12 mouse cellular contexts compared by ENCODE assay signal in the genomic region with DNA sequence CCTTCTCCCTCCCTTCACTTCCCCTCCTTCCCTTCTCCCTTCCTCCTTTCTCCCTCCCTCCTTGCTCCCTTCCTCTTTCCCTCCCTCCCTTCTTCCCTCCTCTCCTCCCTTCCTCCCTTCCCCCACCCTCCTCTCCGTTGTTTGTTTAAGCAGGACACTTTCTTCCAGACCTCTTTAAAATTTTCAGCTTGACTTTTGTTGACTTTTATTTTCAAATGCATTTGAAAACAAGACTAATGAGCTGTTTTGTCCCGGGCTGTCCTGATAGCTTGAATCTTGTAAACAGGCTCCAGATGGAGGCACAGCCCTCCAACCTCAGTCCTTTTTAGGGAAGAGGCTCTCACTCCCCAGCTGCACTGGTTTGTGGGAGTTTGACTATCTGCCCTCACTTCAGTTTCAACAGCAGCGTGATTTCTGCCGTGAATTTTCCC.
DNase-seq lines count a peak whose midpoint lies in the region; ATAC-seq and TF ChIP-seq lines count a peak whose summit lies in the region.
"Had no signal": no experiment of that assay in that cellular context is flagged by ENCODE, and none has a peak within 500 bp of the region (broad histone marks: within the 10 kb centered on the region; RNA-seq: fewer than 3 reads in every experiment).

No protein-coding gene starts in this region.

- H3K4me1 ChIP-seq in testis, adult 2 months (ENCODE audit: control insufficient read depth, insufficient read depth, low read length) = peaks cover 8% of the 10 kb centered on the region
- peaks cover 3% of the 10 kb centered on the region; the same call in 1 of the 2 replicates for H3K4me1 ChIP-seq in limb, embryonic 14.5 days (ENCODE audit: control insufficient read depth, insufficient read depth, low read length)
- no peaks in the 10 kb centered on the region for H3K4me1 ChIP-seq in forebrain, postnatal 0 days (ENCODE audit: insufficient read depth)
- H3K4me1 ChIP-seq in midbrain, embryonic 15.5 days = no peaks in the 10 kb centered on the region
- H3K4me1 ChIP-seq: forebrain, embryonic 13.5 days; hindbrain, embryonic 13.5 days had no signal

- H3K4me2 ChIP-seq in limb, embryonic 14.5 days (replicated peaks; ENCODE audit: low read depth, low read length, severe bottlenecking) = no peak overlapping the region
- no peak overlapping the region for H3K4me2 ChIP-seq in forebrain, postnatal 0 days (ENCODE audit: low read depth)
- no peak overlapping the region for H3K4me2 ChIP-seq in midbrain, embryonic 15.5 days
- H3K4me2 ChIP-seq: forebrain, embryonic 13.5 days; hindbrain, embryonic 13.5 days; liver, embryonic 12.5 days had no signal

- no peak overlapping the region for H3K9ac ChIP-seq in limb, embryonic 14.5 days (ENCODE audit: low read depth, low read length, severe bottlenecking)
- no peak overlapping the region for H3K9ac ChIP-seq in forebrain, postnatal 0 days
- no peak overlapping the region for H3K9ac ChIP-seq in midbrain, embryonic 15.5 days
- H3K9ac ChIP-seq: forebrain, embryonic 13.5 days; hindbrain, embryonic 13.5 days; liver, embryonic 12.5 days had no signal

- WGBS in limb, embryonic 14.5 days = 5% methylated on average over 4 of the region's 4 CpGs
- WGBS in forebrain, postnatal 0 days = 32% methylated on average over 4 of the region's 4 CpGs
- 37% methylated on average over 4 of the region's 4 CpGs for WGBS in midbrain, embryonic 15.5 days

- no peaks in the 10 kb centered on the region for H3K27me3 ChIP-seq in testis, adult 2 months (ENCODE audit: control insufficient read depth, insufficient read depth, low read length)
- no peaks in the 10 kb centered on the region for H3K27me3 ChIP-seq in limb, embryonic 14.5 days (ENCODE audit: control insufficient read depth, insufficient read depth, low read length)
- no peaks in the 10 kb centered on the region for H3K27me3 ChIP-seq in forebrain, postnatal 0 days (ENCODE audit: insufficient read depth, low read length)
- no peaks in the 10 kb centered on the region for H3K27me3 ChIP-seq in midbrain, embryonic 15.5 days (replicated peaks)
- H3K27me3 ChIP-seq: forebrain, embryonic 13.5 days; hindbrain, embryonic 13.5 days had no signal

- no peak for ATAC-seq in limb, embryonic 14.5 days (ENCODE audit: low FRiP score, low read depth)
- ATAC-seq in forebrain, postnatal 0 days = no peak
- ATAC-seq in midbrain, embryonic 15.5 days (replicated peaks) = no peak
- no peak for ATAC-seq in monocyte, adult 5-6 weeks (replicated peaks; ENCODE audit: insufficient number of reproducible peaks, low FRiP score, low TSS enrichment, poor library complexity, severe bottlenecking)
- ATAC-seq: forebrain, embryonic 13.5 days; liver, embryonic 12.5 days had no signal

- no peak overlapping the region for H3K4me3 ChIP-seq in testis, adult 2 months (ENCODE audit: control insufficient read depth, low read depth, low read length)
- H3K4me3 ChIP-seq in limb, embryonic 14.5 days (replicated peaks; ENCODE audit: low read length) = no peak overlapping the region
- no peak overlapping the region for H3K4me3 ChIP-seq in forebrain, postnatal 0 days (ENCODE audit: low read depth, low read length)
- H3K4me3 ChIP-seq in midbrain, embryonic 15.5 days = no peak overlapping the region
- H3K4me3 ChIP-seq: forebrain, embryonic 13.5 days; hindbrain, embryonic 13.5 days; liver, embryonic 12.5 days had no signal

- DNase-seq in testis, postnatal 14 days (ENCODE audit: low spot score) = no peak
- peak; percentile 43 to 45 for DNase-seq in heart, postnatal 10 days
- no peak for DNase-seq in limb, embryonic 14.5 days (ENCODE audit: low spot score)
- peak; percentile 6 for DNase-seq in yolk sac, embryonic 10.5 days (ENCODE audit: low spot score)
- DNase-seq in forebrain, postnatal 0 days = no peak
- DNase-seq: cerebellum, adult 8-10 months had no signal

- H3K9me3 ChIP-seq in limb, embryonic 14.5 days (ENCODE audit: control insufficient read depth, low read length) = no peaks in the 10 kb centered on the region
- no peaks in the 10 kb centered on the region for H3K9me3 ChIP-seq in forebrain, postnatal 0 days (ENCODE audit: low read length)
- no peaks in the 10 kb centered on the region for H3K9me3 ChIP-seq in midbrain, embryonic 15.5 days
- H3K9me3 ChIP-seq: forebrain, embryonic 13.5 days; hindbrain, embryonic 13.5 days; liver, embryonic 12.5 days had no signal

- no peak for TF ChIP-seq CTCF in testis, adult 2 months (IDR thresholded peaks at IDR 0.05; ENCODE audit: control insufficient read depth, insufficient read depth, insufficient replicate concordance, low read depth, low read length)
- TF ChIP-seq CTCF in forebrain, postnatal 0 days (IDR thresholded peaks at IDR 0.05; ENCODE audit: low read depth) = no peak

- no peaks in the 10 kb centered on the region for H3K36me3 ChIP-seq in testis, adult 2 months (ENCODE audit: control insufficient read depth, insufficient read depth, low read length)
- no peaks in the 10 kb centered on the region for H3K36me3 ChIP-seq in limb, embryonic 14.5 days (ENCODE audit: control insufficient read depth, insufficient read depth, low read length)
- no peaks in the 10 kb centered on the region for H3K36me3 ChIP-seq in forebrain, postnatal 0 days (ENCODE audit: insufficient read depth)
- no peaks in the 10 kb centered on the region for H3K36me3 ChIP-seq in midbrain, embryonic 15.5 days (replicated peaks)
- H3K36me3 ChIP-seq: hindbrain, embryonic 13.5 days; liver, embryonic 12.5 days had no signal

- intact Hi-C loops in heart, postnatal 10 days (cut with DNase I) = no loop called here

- peak overlapping the region; percentile 67; the same call in 1 of the 2 replicates for H3K27ac ChIP-seq in testis, adult 2 months (ENCODE audit: control insufficient read depth, insufficient read depth, low read depth, low read length)
- 0 out of 2 replicates have a peak overlapping the region, but pooled peaks have one; percentile 19 for H3K27ac ChIP-seq in limb, embryonic 14.5 days (replicated peaks; ENCODE audit: low read depth, low read length)
- no peak overlapping the region for H3K27ac ChIP-seq in forebrain, postnatal 0 days (ENCODE audit: low read depth, low read length)
- no peak overlapping the region for H3K27ac ChIP-seq in midbrain, embryonic 15.5 days
- H3K27ac ChIP-seq: forebrain, embryonic 13.5 days; hindbrain, embryonic 13.5 days; liver, embryonic 12.5 days had no signal

- TF ChIP-seq POLR2A in testis, adult 2 months (IDR thresholded peaks at IDR 0.05; ENCODE audit: control insufficient read depth, low read depth, low read length) = no peak
- TF ChIP-seq POLR2A in limb, embryonic 14.5 days (IDR thresholded peaks at IDR 0.05; ENCODE audit: borderline replicate concordance, extremely low read depth, insufficient read depth, insufficient read length) = no peak

Comparison
In these comparisons a context has a peak if more than half of its experiments do, and no peak if none do; other contexts are left out.
1. H3K27ac ChIP-seq: peak in testis, adult 2 months (single experiment) and limb, embryonic 14.5 days (single experiment); none in forebrain, postnatal 0 days (single experiment) and midbrain, embryonic 15.5 days (single experiment).
2. DNase-seq: peak in heart, postnatal 10 days (2 of 2) and yolk sac, embryonic 10.5 days (single experiment); none in testis, postnatal 14 days (single experiment), limb, embryonic 14.5 days (single experiment) and forebrain, postnatal 0 days (single experiment).